Mouse (Mus musculus) CH12.LX (cell line): ENCODE measurements around the gene Rfc4. TPM values are rescaled to one million over a fixed set of nuclear protein-coding genes. Genes with fewer than 3 reads are reported as not detected.
A peak's percentile ranks its signal among the peaks of the same experiment; 100 is the strongest.

Source experiments
- DNase-seq: peaks from one replicate; pipeline ENCODE4 v3.0.0-alpha.2; 2013; ENCODE audit errors: extremely low read depth
- H3K27ac ChIP-seq: 2 replicates; pipeline ENCODE4 v1.5.1; 2012; ENCODE audit warnings: low read depth, mild to moderate bottlenecking, control low read depth, moderate library complexity; ENCODE audit not compliant: insufficient read depth
- H3K27me3 ChIP-seq: replicated peaks from 2 replicates; pipeline ENCODE3; 2012; ENCODE audit warnings: inconsistent platforms
- H3K36me3 ChIP-seq, 2 experiments: replicated peaks in 1 of 2; 2 replicates each; pipeline versions ENCODE3 to v1.6.1; 2012; ENCODE audit warnings: inconsistent platforms in 1 of 2, low read length in 1 of 2, mild to moderate bottlenecking in 1 of 2, mixed read lengths in 1 of 2, moderate library complexity in 1 of 2; ENCODE audit not compliant: control insufficient read depth in 1 of 2, insufficient read depth in 1 of 2
- H3K4me1 ChIP-seq, 2 experiments: 2 replicates each; pipeline ENCODE4 v1.6.1; 2012; ENCODE audit warnings: inconsistent platforms in 1 of 2, moderate library complexity in 1 of 2; ENCODE audit not compliant: insufficient read depth in 2 of 2, control insufficient read depth in 1 of 2
- H3K4me2 ChIP-seq: 2 replicates; pipeline ENCODE4 v1.6.1; 2012; ENCODE audit warnings: low read depth, mild to moderate bottlenecking, control low read depth; ENCODE audit not compliant: poor library complexity, insufficient read depth, severe bottlenecking
- H3K4me3 ChIP-seq, 3 experiments: fragments of 150-350 bp in 1 of 3; sonication (generic) in 1 of 3; replicated peaks in 1 of 3; 2 replicates each; pipeline versions ENCODE3 to v1.5.1; 2011 to 2012; ENCODE audit warnings: low read depth in 2 of 3, low read length in 2 of 3, mild to moderate bottlenecking in 2 of 3, moderate library complexity in 2 of 3, control low read depth in 1 of 3, improper control_type of control experiment in 1 of 3, inconsistent platforms in 1 of 3, mixed read lengths in 1 of 3; ENCODE audit not compliant: poor library complexity in 1 of 3
- H3K79me2 ChIP-seq: replicated peaks from 2 replicates; pipeline ENCODE4 v1.6.1; 2012; ENCODE audit warnings: mild to moderate bottlenecking, moderate library complexity; ENCODE audit not compliant: control insufficient read depth, poor library complexity, insufficient read depth, severe bottlenecking; ENCODE audit errors: extremely low read depth
- H3K9ac ChIP-seq: 2 replicates; pipeline ENCODE4 v1.6.1; 2012; ENCODE audit warnings: low read depth, mild to moderate bottlenecking, control low read depth, moderate library complexity; ENCODE audit not compliant: insufficient read depth
- H3K9me3 ChIP-seq: replicated peaks from 2 replicates; pipeline ENCODE3; 2012; ENCODE audit warnings: low read length, inconsistent platforms, mixed read lengths
- BHLHE40 ChIP-seq: IDR thresholded peaks from 2 replicates; pipeline ENCODE4 v1.6.1; 2011; ENCODE audit warnings: mild to moderate bottlenecking, low read depth, low read length, improper control_type of control experiment
- CHD2 ChIP-seq: IDR thresholded peaks from 2 replicates; pipeline ENCODE4 v1.6.1; 2011; ENCODE audit warnings: low read length, improper control_type of control experiment
- CTCF ChIP-seq, 2 experiments: IDR thresholded peaks in 1 of 2; conservative IDR thresholded peaks in 1 of 2; 2 replicates each; pipeline ENCODE4 v1.5.1; 2011 to 2012; ENCODE audit warnings: low read depth in 2 of 2, low read length in 2 of 2, improper control_type of control experiment in 1 of 2, inconsistent platforms in 1 of 2, mild to moderate bottlenecking in 1 of 2, moderate library complexity in 1 of 2
- EP300 ChIP-seq: IDR thresholded peaks from 2 replicates; pipeline ENCODE4 v1.6.1; 2011; ENCODE audit warnings: low read length, improper control_type of control experiment
- ETS1 ChIP-seq: conservative IDR thresholded peaks from 2 replicates; pipeline ENCODE4 v1.6.1; 2012; ENCODE audit warnings: low read depth, mild to moderate bottlenecking, inconsistent platforms, low read length, improper control_type of control experiment, moderate library complexity
- GABPA ChIP-seq: IDR thresholded peaks from 2 replicates; pipeline ENCODE4 v1.6.1; 2012; ENCODE audit warnings: low read depth, low read length, improper control_type of control experiment, inconsistent platforms; ENCODE audit not compliant: insufficient replicate concordance
- HCFC1 ChIP-seq: IDR thresholded peaks from 2 replicates; pipeline ENCODE4 v1.6.1; 2012; ENCODE audit warnings: low read depth, mild to moderate bottlenecking, inconsistent platforms, low read length, improper control_type of control experiment
- JUND ChIP-seq: conservative IDR thresholded peaks from 2 replicates; pipeline ENCODE4 v1.6.1; 2011; ENCODE audit warnings: low read depth, low read length, improper control_type of control experiment
- KAT2A ChIP-seq: IDR thresholded peaks from 2 replicates; pipeline ENCODE4 v1.6.1; 2012; ENCODE audit warnings: low read length, improper control_type of control experiment, inconsistent platforms; ENCODE audit not compliant: insufficient replicate concordance
- MAFK ChIP-seq: IDR thresholded peaks from 2 replicates; pipeline ENCODE4 v1.6.1; 2011; ENCODE audit warnings: low read length, improper control_type of control experiment; ENCODE audit not compliant: insufficient replicate concordance
- MAX ChIP-seq: IDR thresholded peaks from 2 replicates; pipeline ENCODE4 v1.6.1; 2011; ENCODE audit warnings: low read length, improper control_type of control experiment
- MAZ ChIP-seq: IDR thresholded peaks from 2 replicates; pipeline ENCODE4 v1.6.1; 2012; ENCODE audit warnings: low read depth, mild to moderate bottlenecking, inconsistent platforms, low read length, improper control_type of control experiment, moderate library complexity
- MEF2A ChIP-seq: IDR thresholded peaks from 2 replicates; pipeline ENCODE4 v1.6.1; 2014; ENCODE audit warnings: low read depth, mild to moderate bottlenecking, inconsistent platforms, low read length, improper control_type of control experiment, borderline replicate concordance
- MXI1 ChIP-seq: IDR thresholded peaks from 2 replicates; pipeline ENCODE4 v1.6.1; 2011; ENCODE audit warnings: mild to moderate bottlenecking, low read depth, low read length, improper control_type of control experiment
- NELFE ChIP-seq: IDR thresholded peaks from 2 replicates; pipeline ENCODE4 v1.6.1; 2011; ENCODE audit warnings: low read depth, low read length, improper control_type of control experiment
- NRF1 ChIP-seq: IDR thresholded peaks from 2 replicates; pipeline ENCODE4 v1.6.1; 2014; ENCODE audit warnings: low read depth, mild to moderate bottlenecking, inconsistent platforms, low read length, improper control_type of control experiment, moderate library complexity
- PAX5 ChIP-seq: IDR thresholded peaks from 2 replicates; pipeline ENCODE4 v1.6.1; 2012; ENCODE audit warnings: low read length, inconsistent platforms, mixed read lengths
- POLR2A ChIP-seq: IDR thresholded peaks from 2 replicates; pipeline ENCODE4 v1.6.1; 2011; ENCODE audit warnings: low read depth, mild to moderate bottlenecking, improper control_type of control experiment, low read length
- RAD21 ChIP-seq: IDR thresholded peaks from 2 replicates; pipeline ENCODE4 v1.6.1; 2011; ENCODE audit warnings: low read depth, mild to moderate bottlenecking, low read length, improper control_type of control experiment, moderate library complexity
- RCOR1 ChIP-seq: conservative IDR thresholded peaks from 2 replicates; pipeline ENCODE4 v1.6.1; 2012; ENCODE audit warnings: low read depth, mild to moderate bottlenecking, inconsistent platforms, low read length, improper control_type of control experiment
- SIN3A ChIP-seq: IDR thresholded peaks from 2 replicates; pipeline ENCODE4 v1.6.1; 2012; ENCODE audit warnings: low read length, improper control_type of control experiment, inconsistent platforms
- SMC3 ChIP-seq: IDR thresholded peaks from 2 replicates; pipeline ENCODE4 v1.6.1; 2011; ENCODE audit warnings: low read depth, low read length, improper control_type of control experiment
- TBP ChIP-seq: conservative IDR thresholded peaks from 2 replicates; pipeline ENCODE4 v1.6.1; 2011; ENCODE audit warnings: low read depth, low read length, improper control_type of control experiment
- TCF12 ChIP-seq: IDR thresholded peaks from 2 replicates; pipeline ENCODE4 v1.6.1; 2014; ENCODE audit warnings: low read depth, mild to moderate bottlenecking, inconsistent platforms, low read length, improper control_type of control experiment
- UBTF ChIP-seq: IDR thresholded peaks from 2 replicates; pipeline ENCODE4 v1.6.1; 2012; ENCODE audit warnings: low read depth, mild to moderate bottlenecking, inconsistent platforms, low read length, improper control_type of control experiment, moderate library complexity
- USF1 ChIP-seq: IDR thresholded peaks from 2 replicates; pipeline ENCODE4 v1.6.1; 2014; ENCODE audit warnings: low read depth, mild to moderate bottlenecking, inconsistent platforms, low read length, improper control_type of control experiment
- USF2 ChIP-seq: conservative IDR thresholded peaks from 2 replicates; pipeline ENCODE4 v1.6.1; 2011; ENCODE audit warnings: low read depth, low read length, improper control_type of control experiment
- ZC3H11A ChIP-seq: IDR thresholded peaks from 2 replicates; pipeline ENCODE4 v1.6.1; 2012; ENCODE audit warnings: low read depth, mild to moderate bottlenecking, inconsistent platforms, low read length, improper control_type of control experiment
- ZNF384 ChIP-seq: IDR thresholded peaks from 2 replicates; pipeline ENCODE4 v1.6.1; 2012; ENCODE audit warnings: low read depth, low read length, improper control_type of control experiment, inconsistent platforms
- dilution Hi-C: fragments of 300-500 bp; cut with MboI; formaldehyde crosslinking; loops from 2 replicates; pipeline ENCODE4 v1.14.3; 2020; ENCODE audit warnings: low sequenced_read_pairs; ENCODE audit not compliant: extremely low pct_unique_long_range_greater_than_20kb, extremely low pct_ligation_motif_present
- in situ Hi-C: fragments of 300-500 bp; cut with MboI; formaldehyde crosslinking; loops from 3 replicates; pipeline ENCODE4 v1.14.3; 2019; ENCODE audit warnings: low sequenced_read_pairs, low pct_ligation_motif_present, low pct_unique_long_range_greater_than_20kb, mixed read lengths
- polyA plus RNA-seq: library from polyadenylated mRNA; unstranded; fragments of >175 nt; gene quantifications from 2 replicates; pipeline ENCODE4 v1.2.1, GENCODE M21; 2012; ENCODE audit warnings: low read depth; ENCODE audit not compliant: insufficient read length
- total RNA-seq, 2 experiments: library from RNA; depleted of rRNA; stranded (reverse); fragments of 300-350 nt in 1 of 2; fragments of >200 nt in 1 of 2; gene quantifications; 2 replicates each; pipeline ENCODE4 v1.2.3; 2012 to 2014

Rfc4 gene
- total and polyA plus RNA-seq, 3 experiments, result 74.6 to 191 (median 121) TPM

DNA sequence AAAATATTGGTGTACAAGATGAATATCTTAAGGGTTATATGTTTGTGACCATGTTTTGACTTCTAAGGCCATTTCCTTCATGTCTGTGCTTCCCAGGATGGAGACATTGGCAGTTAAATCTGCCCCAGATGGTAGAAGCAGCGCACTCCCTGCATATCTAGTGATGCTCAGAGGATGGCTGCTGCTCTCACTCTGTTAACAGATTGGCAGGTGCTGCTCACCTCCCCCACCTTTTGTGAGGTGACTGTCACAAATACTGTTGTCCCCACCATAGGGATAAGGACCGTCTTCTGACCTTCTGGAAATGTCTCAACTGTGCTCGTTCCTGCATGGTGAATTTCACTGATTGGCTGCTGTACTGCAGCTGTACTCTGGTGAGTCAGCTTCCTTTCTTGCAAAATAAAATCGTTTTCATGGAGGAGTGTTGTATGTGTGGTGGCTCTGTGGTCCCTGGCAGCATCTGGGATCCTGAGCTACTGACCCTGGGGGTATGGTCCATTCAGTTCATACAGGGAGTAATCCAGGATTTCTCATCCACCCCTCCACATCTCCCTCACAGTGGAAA, 9.0 kb upstream of the Rfc4 start:
- in situ Hi-C loops (no loop called here), dilution Hi-C loops (no loop called here)
- no peak overlapping the region for H3K27ac ChIP-seq
- TF ChIP-seq TBP, result no peak
- no peak for TF ChIP-seq GABPA
- no peak for TF ChIP-seq KAT2A
- TF ChIP-seq ZNF384, result no peak
- TF ChIP-seq UBTF, result no peak
- no peak for TF ChIP-seq NRF1
- no peak for TF ChIP-seq CHD2
- no peak for TF ChIP-seq NELFE
- no peak for TF ChIP-seq PAX5
- TF ChIP-seq SIN3A, result no peak
- no peak for TF ChIP-seq BHLHE40
- TF ChIP-seq TCF12, result no peak
- TF ChIP-seq MEF2A, result no peak
- TF ChIP-seq USF2, result no peak
- TF ChIP-seq, all 38 proteins: peak for 0
- Histone ChIP-seq H3K4me2 (no peak overlapping the region), H3K4me1 (peaks cover 4 to 52% of the 10 kb centered on the region in 2 experiments; a peak in 3 of 4 replicates), H3K4me3 (no peak overlapping the region), H3K36me3 (no peaks in the 10 kb centered on the region), H3K9me3 (no peaks in the 10 kb centered on the region), H3K27me3 (no peaks in the 10 kb centered on the region), H3K9ac (no peak overlapping the region), H3K79me2 (no peaks in the 10 kb centered on the region)
- DNase-seq, result no peak

DNA sequence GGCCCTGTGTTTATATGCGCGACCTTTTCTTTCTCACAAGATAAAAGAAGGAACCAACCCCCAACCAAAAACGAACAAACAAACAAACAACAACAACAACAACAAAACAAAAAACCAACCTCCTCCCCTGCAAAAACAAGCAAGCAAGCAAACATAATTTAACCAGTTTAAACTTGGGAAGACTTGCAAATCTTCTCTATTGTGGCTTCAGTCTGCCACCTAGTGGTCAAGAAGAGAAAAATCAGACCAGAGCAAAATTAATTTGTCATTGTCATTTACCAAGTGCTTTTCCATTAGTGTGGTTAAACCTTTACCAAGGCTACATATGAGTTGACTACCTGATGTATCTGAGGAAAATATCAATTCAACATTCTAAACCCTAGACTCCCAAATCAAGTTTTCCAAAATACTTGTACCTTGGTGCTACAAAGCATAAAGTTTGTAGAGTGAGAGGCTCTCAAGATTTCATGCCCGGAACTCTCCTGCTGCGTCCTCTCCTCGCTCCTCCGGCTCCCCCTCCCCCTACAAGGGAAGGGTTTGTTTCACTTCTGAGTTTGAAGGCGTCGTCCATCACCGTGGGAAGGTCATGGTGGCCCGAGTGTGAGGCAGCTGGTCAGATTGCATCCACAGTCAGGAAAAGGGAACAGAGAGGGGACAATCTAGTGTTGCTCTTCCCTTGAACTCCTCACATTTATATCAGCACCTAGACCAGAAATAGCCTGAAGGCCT, 8.0 kb upstream of the Rfc4 start:
- H3K4me3 ChIP-seq, result no peak overlapping the region
- H3K79me2 ChIP-seq, result no peaks in the 10 kb centered on the region
- no peak overlapping the region for H3K9ac ChIP-seq
- H3K4me1 ChIP-seq, result peaks cover 4 to 48% of the 10 kb centered on the region in 2 experiments; a peak in 3 of 4 replicates
- H3K27me3 ChIP-seq, result no peaks in the 10 kb centered on the region
- H3K27ac ChIP-seq, result no peak overlapping the region
- TF ChIP-seq TCF12, result no peak
- TF ChIP-seq SMC3, result peak; percentile 89
- TF ChIP-seq NRF1, result no peak
- TF ChIP-seq MXI1, result no peak
- TF ChIP-seq BHLHE40, result no peak
- TF ChIP-seq MAZ, result no peak
- 0 out of 2 replicates have a peak, but pooled peaks have one; percentile 12 for TF ChIP-seq SIN3A
- TF ChIP-seq RCOR1, result no peak
- TF ChIP-seq USF1, result no peak
- TF ChIP-seq HCFC1, result no peak
- TF ChIP-seq POLR2A, result no peak
- peak; percentile 64; the same call in 1 of the 2 replicates for TF ChIP-seq ZC3H11A
- no peak for TF ChIP-seq PAX5
- TF ChIP-seq ZNF384, result no peak
- TF ChIP-seq MAFK, result no peak
- no peak for TF ChIP-seq TBP
- TF ChIP-seq ETS1, result no peak
- no peak for TF ChIP-seq NELFE
- no peak for TF ChIP-seq MAX
- no peak for TF ChIP-seq MEF2A
- TF ChIP-seq RAD21, result peak; percentile 95
- no peak for TF ChIP-seq JUND
- TF ChIP-seq EP300, result no peak
- TF ChIP-seq CTCF (conservative IDR thresholded peaks at IDR 0.05 in 1 of 2, IDR thresholded peaks at IDR 0.05 in 1 of 2; ENCODE audit: low read depth in 2 of 2, low read length in 2 of 2), result peak; percentile 87 to 93
- no peaks in the 10 kb centered on the region for H3K9me3 ChIP-seq
- dilution Hi-C loops (no loop called here), in situ Hi-C loops (no loop called here)
- H3K36me3 ChIP-seq, result peaks cover 0 to 2% of the 10 kb centered on the region in 2 experiments
- peak; percentile 81 for DNase-seq
- H3K4me2 ChIP-seq, result peak overlapping the region; percentile 7; the same call in 1 of the 2 replicates
